ENCODE assay signal across 1 mouse cellular context in the genomic region with DNA sequence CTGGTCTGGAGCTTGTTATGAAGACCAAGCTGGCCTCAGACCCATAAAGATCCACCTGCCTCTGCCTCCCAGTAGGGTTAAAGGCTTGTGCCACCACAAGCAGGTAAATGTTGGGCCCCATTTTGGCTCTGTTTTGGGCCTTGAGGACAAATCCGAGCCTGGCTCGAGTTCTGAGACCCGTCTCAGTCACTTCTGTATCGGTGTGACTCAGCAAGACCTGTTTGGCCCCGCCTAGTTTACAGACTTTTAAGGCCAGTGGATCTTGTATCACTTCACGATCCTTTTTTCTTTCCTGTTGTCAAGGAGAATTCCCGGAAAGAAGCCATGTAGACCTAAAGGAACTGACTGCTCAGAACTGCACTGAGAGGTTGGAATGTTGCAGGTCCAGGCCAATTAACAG.
TF ChIP-seq lines count a peak whose summit lies in the region.

No protein-coding gene starts in this region.

TF ChIP-seq in CH12.LX, 34 proteins besides CTCF, POLR2A, EP300 and RAD21 (continued from another document):
- TF ChIP-seq E2F4 (IDR thresholded peaks at IDR 0.05; ENCODE audit: insufficient replicate concordance, low read depth, low read length) = no peak
TF ChIP-seq in CH12.LX: peak in this region for 1.
